Mouse (Mus musculus) gastrocnemius, postnatal 36 days (tissue): Measurements from ENCODE around the gene Abcg4. TPM values are rescaled to one million over a fixed set of nuclear protein-coding genes. Genes with fewer than 3 reads are reported as not detected.
"Not testable (repeated sequence)": the region's sequence is repeated elsewhere in the genome, so short reads cannot be mapped to it uniquely, and the experiment has no call there.

Source experiments
- DNase-seq, 2 experiments: peaks; one replicate each; pipeline ENCODE4 v3.0.0; 2022
- intact Hi-C: fragments of 180-260 bp; cut with DNase I; formaldehyde crosslinking; loops from one replicate; pipeline ENCODE4 v1.15.1; 2025
- long read RNA-seq, 2 experiments: library from polyadenylated mRNA; stranded (forward); transcript quantifications; one replicate each; pipeline ENCODE4 v2.0.0; 2021
- total RNA-seq, 2 experiments: library from RNA; stranded (reverse); gene quantifications; 2 replicates each; pipeline ENCODE4 v1.2.3; 2021

Abcg4 gene
- under 1 TPM; 0.48 to 0.74 TPM for total RNA-seq
- long read RNA-seq, experiment 1: 0 reads
- long read RNA-seq, experiment 2: 0 reads

DNA sequence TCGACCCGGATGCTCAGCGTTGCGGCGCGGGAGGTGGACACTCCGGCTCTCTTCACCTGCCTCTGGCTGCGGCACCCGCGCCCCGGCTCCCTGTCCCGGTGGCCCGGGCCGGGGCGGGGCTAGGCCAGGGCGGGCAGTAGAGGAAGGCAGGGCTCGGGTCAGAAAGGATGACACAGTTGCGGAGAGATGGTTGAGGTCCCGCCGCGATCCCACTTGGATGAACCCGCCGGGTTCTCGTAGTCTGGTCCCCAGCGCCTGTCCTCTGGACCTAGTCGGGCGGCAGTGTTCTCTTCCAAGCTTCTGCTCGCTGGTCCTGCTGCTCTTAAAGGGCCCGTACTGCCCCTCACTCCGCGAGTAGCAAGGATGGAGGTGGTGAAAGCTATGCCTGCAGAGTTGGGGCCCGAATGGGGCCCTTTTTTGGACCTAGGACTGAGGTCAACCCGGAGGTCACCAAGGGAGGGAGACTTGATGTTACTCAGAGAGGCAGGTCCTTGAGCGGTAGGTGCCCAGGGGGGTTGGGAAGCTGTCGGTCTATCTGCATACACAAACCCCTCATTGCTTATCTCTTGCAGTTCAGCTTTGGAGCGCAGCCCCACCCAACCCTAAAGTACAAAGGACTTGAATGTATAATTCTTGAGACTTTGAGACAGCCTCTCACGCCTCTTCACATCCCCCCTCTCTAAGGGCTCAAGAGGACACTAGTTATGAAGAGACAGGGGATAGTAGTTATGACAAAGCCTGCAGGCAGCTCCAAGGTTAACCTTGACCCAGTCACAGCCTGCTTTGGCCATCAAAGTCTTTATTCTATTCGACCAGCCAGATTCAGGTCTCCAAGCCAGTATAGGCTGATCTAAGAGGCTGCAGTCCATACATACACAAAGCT, at the start of gene Abcg4:
Gene Abcg4 (minus strand): TSS at position 540 of the 883 bp plus-strand sequence.
- intact Hi-C loops: no loop called here

GRCm38 (mm10) chr9:44337436-44338169, 49.2 kb upstream of the Abcg4 start:
- DNase-seq: no peak
- intact Hi-C loops: loop anchor here (5.0 kb wide), 1 partner anchor 50 kb away; no protein-coding TSS in a partner anchor

More for the DNA sequence above, at the start of gene Abcg4:
- DNase-seq: no peak

- intact Hi-C loops: loop anchor here (5.0 kb wide), 1 partner anchor 50 kb away; no protein-coding TSS in a partner anchor
- no peak for DNase-seq
Observed at GRCm38 (mm10) chr9:44336964-44337363, 48.5 kb upstream of the Abcg4 start.

GRCm38 (mm10) chr9:44336513-44336912, 48.1 kb upstream of the Abcg4 start:
- intact Hi-C loops: loop anchor here (5.0 kb wide), 1 partner anchor 51 kb away; no protein-coding TSS in a partner anchor
- not testable (repeated sequence) for DNase-seq

GRCm38 (mm10) chr9:44336093-44336406, 47.6 kb upstream of the Abcg4 start:
- DNase-seq: no peak
- intact Hi-C loops: loop anchor here (5.0 kb wide), 1 partner anchor 51 kb away; no protein-coding TSS in a partner anchor

DNA sequence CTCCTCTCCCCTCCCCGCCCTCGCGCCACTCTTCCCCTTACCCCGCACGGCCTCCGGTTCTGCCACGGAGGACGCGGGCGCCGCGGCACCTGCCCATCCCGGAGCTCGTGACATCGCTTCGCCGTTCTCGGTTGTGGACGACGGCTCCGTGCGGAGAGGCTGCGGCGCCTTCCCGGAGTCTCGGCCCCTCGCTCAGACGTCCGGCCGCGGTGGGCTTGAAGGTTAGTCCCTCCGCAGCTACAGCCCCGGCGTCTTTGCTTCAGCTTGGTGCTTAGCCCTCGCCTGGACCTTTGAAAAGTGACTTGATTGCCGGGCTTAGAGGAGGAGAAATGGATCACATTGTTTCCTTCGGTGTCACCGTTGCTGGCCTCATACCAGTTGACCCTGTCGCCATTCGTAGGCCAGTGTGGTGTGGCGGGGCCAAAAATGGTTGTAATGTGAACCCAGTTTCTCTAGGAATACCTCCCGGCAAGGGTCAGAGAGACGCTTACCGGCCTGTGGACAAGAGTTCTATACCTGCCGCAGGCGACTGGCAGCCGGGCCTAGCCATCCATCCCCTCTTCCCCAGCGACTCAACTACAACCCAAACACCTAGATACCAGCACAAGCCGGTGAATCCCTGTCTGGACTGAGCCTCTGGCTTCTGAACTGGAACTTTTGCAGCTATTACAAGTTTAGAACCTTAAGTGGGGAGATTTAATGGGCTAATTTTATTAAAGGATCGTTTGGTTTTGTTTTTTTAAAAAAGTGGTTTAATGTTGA, 47.1 kb upstream of the Abcg4 start:
- intact Hi-C loops: loop anchor here (5.0 kb wide), 1 partner anchor 52 kb away; no protein-coding TSS in a partner anchor
- no peak for DNase-seq

GRCm38 (mm10) chr9:44334396-44335330, 46.2 kb upstream of the Abcg4 start, which contains the start of gene H2afx:
TSS of gene H2afx (plus strand) at chr9:44334694.
- peak; percentile 93 to 96 for DNase-seq
- intact Hi-C loops: loop anchor here (5.0 kb wide), 1 partner anchor 53 kb away; no protein-coding TSS in a partner anchor

GRCm38 (mm10) chr9:44332918-44333638, 44.7 kb upstream of the Abcg4 start:
- intact Hi-C loops: no loop called here
- no peak for DNase-seq

- intact Hi-C loops: no loop called here
- no peak for DNase-seq
Observed at GRCm38 (mm10) chr9:44330736-44331135, 42.3 kb upstream of the Abcg4 start.

- intact Hi-C loops: no loop called here
- DNase-seq: no peak
Observed at GRCm38 (mm10) chr9:44327926-44328325, 39.5 kb upstream of the Abcg4 start.

DNA sequence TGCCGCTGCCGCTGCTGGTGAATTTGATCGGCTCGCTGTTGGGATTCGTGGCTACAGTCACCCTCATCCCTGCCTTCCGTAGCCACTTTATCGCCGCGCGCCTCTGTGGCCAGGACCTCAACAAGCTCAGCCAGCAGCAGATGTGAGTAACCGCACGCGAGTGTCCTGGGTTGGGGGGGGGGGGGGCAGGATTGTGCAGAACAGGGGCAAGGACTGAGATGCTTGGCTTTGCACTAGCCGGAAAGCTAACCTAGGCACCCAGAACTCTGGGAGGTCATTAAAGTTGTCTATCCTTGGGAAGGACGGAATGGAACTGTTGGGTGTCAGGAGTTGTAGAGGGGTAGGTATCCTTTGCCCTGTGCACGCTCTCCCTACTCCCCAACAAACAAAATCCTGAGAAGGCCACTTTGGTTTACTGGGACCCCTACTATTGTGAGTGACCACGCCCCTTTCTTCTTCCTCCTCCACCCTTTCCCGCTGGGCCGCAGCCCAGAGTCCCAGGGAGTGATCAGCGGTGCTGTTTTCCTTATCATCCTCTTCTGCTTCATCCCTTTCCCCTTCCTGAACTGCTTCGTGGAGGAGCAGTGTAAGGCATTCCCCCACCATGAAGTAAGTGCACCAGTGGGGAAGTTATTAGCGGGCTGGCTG, 38.8 kb upstream of the Abcg4 start:
- DNase-seq: no peak
- intact Hi-C loops: no loop called here

DNA sequence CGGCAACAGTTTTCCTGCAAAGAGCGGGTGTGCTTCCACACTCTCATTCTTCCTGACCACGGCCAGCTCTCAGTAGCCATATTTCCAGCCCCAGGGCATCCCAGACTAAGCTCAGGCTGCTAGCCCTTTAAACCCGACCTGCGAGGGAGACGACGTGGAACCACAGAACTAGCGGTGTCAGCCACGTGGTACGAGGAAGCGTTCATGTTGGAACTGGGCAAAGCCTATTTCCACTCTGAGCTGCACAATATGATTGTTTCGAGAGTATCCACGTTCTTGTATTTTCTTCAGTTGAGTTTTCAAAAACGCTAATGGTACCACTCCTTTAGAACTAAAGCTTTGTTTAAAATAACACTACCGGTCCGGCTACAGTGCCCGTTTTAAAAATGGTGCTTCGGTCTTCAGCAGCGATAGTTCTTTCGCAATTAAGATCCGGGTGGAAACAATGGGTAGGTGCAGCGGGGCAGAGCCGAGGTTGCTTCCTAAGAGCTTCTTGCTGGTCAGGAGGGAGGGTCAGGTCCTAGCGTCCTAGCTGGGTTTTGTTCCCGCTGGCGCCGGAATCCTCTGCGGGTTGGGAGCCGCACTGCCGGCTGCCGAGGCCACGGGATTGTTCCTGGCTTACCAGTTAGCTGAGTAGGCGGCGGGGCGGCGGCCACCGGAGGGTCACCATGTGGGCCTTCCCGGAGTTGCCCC, 38.1 kb upstream of the Abcg4 start:
- peak; percentile 66 to 83 for DNase-seq
- intact Hi-C loops: no loop called here

DNA sequence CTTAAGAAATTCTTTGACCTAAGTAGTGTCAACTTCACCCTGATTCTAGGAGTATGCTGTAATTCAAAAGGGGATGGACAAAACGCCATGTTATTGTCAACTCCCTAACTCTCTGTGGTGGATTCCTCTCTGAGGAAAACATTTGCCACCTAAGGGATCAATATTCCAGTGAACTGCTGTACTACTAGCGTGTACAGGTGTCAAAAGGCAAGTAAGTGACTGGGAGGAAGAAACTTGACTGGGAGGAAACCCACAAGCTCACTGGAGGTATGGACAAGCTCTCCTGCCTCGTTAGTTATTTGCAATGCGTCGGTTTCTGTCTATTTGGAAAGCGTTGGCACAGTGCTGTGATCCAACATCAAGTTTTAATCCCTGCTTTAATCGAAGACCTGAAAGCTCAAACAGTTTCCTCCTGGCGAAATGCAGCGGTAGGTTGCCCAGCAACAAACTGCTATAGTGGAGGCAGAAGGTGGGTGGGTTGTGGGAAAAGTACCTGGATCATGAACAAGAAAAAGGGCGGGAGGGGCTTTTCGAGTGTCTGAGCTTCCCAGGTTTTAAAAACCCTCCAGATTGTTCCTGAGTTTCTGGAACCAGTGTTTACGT, 37.5 kb upstream of the Abcg4 start, which contains the start of gene Dpagt1:
Gene Dpagt1 (plus strand): TSS at position 252 of the 603 bp plus-strand sequence.
- no peak for DNase-seq
- intact Hi-C loops: no loop called here

DNA sequence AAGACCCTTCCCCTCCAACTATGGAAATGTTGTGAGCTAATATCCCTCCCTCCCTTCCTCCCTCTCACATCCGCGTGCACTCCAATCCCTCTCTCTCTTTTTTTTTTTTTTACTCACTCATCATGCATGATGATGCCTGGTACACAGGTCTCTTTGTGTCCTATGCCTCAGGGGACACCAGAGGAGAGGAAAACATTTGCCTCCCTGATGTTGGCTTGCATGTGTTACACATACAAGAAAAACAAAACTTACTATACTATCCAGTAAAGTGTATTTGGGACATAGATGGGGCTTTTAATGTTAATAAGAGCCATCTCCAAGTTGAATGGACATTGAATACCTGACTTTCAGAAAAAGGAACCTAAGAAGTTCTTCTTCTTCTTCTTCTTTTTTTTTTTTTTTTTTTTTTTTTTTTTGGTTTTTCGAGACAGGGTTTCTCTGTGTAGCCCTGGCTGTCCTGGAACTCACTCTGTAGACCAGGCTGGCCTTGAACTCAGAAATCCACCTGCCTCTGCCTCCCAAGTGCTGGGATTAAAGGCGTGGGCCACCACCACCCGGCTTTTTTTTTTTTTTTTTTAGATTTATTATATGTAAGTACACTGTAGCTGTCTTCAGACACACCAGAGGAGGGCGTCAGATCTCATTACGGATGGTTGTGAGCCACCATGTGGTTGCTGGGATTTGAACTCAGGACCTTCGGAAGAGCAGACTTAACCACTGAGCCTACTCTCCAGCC, 36.8 kb upstream of the Abcg4 start:
- intact Hi-C loops, DNase-seq: not testable (repeated sequence)

DNA sequence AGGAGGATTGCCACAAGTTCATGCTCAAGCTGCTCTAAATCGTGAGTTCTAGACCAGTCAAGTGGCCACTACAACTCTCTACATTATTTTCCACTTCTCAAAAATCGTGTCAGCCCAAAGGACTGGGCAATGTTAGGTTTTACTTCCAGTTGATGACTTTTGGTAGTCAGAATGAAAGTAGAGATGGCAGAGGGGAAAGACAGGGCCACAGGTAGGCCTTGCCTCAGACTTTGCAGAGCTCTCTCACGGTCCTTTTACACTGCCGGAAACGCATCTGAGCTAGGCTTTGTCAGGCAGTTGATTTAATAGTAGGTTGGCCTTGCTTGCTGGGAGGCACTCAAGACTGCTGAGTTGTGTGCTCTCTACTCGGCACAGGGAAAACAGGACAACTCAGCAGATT, 35.7 kb upstream of the Abcg4 start:
- no peak for DNase-seq
- intact Hi-C loops: no loop called here

GRCm38 (mm10) chr9:44323656-44324055, 35.2 kb upstream of the Abcg4 start:
- DNase-seq, intact Hi-C loops: not testable (repeated sequence)
